Mouse (Mus musculus) megakaryocyte, embryonic 14.5 days (primary cell): ENCODE results near the gene Acbd6.

ENCODE experiments used
- FLI1 ChIP-seq: IDR thresholded peaks from 2 replicates; pipeline ENCODE4 v1.6.1; 2012; ENCODE audit warnings: low read length, inconsistent platforms, mixed read lengths
- GATA1 ChIP-seq: IDR thresholded peaks from 3 replicates; pipeline ENCODE4 v1.6.1; 2012; ENCODE audit warnings: mixed read lengths, low read length, inconsistent platforms, borderline replicate concordance

DNA sequence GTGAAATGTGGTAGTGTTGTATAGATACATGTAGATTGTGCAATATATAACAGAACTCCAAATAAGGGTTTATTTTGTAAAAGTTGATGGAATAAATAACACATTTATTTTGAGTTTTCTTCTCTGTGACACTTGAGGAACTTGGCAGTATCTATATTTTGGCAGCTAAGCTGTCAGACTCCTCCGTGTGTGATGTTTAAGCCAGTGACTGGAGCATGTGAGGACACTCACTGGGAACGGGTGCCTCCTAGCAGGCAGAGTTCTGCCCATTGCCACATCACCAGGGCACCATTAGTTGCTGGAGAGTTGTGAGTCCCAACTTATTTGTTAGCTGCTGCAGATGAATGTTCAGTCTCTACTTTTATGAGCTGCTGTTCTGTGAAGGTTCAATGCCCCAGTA is 30.0 kb downstream of the Acbd6 start:
- TF ChIP-seq GATA1 (no peak), FLI1 (no peak)
